Mouse (Mus musculus) adrenal gland, adult (tissue): ENCODE results near the gene Ccdc141.

Source experiments
- DNase-seq, 2 experiments: peaks; one replicate each; pipeline ENCODE4 v3.0.0; 2022 to 2023; ENCODE audit warnings: low spot score in 1 of 2; ENCODE audit not compliant: inconsistent age in 2 of 2

Ccdc141 gene

GRCm38 (mm10) chr2:77170633-77171105, at the start of gene Ccdc141:
Ccdc141 (minus strand) TSS chr2:77170636.
- DNase-seq, result no peak

- no peak for DNase-seq
Observed at GRCm38 (mm10) chr2:77212885-77213284, 42.4 kb upstream of the Ccdc141 start.

DNA sequence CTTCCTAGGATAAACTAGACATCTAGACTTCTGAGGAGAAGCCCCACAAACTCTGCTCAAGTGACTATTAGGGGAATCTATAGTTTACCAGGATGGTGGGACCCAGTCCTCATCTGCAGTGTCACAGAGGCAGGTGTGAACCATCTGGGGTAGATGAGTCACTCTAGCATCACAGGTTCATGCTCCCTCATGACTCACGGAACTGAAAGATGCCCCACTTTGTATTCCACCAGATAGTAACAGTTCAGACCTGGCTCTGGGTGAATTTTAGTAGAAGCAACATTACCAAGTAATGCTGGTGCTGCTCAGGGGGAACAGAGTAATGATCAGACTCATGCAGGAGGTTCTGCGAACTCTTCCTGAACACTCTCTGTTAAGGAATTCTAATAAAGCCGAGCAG, 36.5 kb upstream of the Ccdc141 start:
- no peak for DNase-seq

DNA sequence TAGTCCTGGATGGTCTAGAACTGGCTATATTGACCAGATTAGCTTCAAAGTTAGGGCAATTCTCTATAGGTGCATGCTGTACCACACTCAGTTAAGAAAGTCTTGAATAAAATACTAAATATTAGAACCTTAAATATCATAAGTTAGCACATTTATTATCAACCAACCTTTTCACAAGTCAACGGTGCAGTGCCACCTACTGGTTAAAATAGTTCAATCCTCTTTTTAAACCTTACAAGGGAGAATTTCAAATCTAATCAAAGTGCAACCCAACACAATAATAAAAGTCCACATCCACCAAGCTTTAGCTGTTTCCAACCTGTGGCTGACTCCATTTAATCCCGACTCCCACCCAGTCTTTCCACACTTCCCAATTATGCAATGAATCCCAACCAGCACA, 33.5 kb upstream of the Ccdc141 start:
- peak in 1 of 2 experiments; percentile 66 for DNase-seq

GRCm38 (mm10) chr2:77201900-77202299, 31.5 kb upstream of the Ccdc141 start:
- no peak for DNase-seq

- DNase-seq, result peak in 1 of 2 experiments; percentile 69
Observed at GRCm38 (mm10) chr2:77200958-77201614, 30.6 kb upstream of the Ccdc141 start.

- DNase-seq, result no peak
Observed at GRCm38 (mm10) chr2:77200379-77200778, 29.9 kb upstream of the Ccdc141 start.

DNA sequence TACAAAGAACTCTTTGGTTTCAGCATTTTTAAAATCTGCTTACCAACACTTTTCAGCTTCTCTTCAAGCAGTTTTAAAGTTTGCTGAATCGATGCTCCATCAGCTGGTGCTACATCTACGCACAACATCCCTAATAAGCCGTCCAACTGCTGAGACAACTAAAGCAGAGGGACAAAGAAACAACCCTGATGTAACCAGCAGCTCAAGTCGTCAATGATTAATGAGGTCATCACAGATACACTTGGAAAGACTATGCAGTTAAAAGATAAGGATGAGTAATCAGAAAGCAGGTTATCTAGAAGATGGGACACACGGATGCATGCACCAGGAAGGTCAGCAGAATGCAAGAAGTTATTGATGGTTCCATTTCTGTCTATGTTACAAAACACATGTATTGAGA, 27.8 kb upstream of the Ccdc141 start:
- DNase-seq, result peak in 1 of 2 experiments; percentile 71

DNA sequence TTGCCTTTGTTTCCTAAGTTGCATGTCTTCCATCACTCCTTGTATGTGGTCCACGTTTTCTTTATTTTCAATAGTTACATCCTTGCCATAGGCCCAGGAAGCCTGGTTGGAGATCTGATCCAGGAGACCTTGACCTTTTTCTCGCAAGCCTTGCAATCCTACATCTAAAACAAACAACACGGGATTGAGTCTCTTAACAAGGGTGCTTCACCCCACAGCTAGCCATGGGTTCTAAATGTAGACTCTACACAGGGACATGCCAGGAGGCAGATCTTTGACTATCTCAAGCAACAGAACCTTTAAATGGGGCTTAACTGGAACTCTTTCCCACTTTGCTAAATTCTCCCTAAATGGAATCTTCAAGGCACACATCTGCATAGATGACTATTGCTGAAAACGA, 26.4 kb upstream of the Ccdc141 start:
- DNase-seq, result peak in 1 of 2 experiments; percentile 53

- peak; percentile 66 to 68 for DNase-seq
Observed at GRCm38 (mm10) chr2:77195056-77195455, 24.6 kb upstream of the Ccdc141 start.

DNA sequence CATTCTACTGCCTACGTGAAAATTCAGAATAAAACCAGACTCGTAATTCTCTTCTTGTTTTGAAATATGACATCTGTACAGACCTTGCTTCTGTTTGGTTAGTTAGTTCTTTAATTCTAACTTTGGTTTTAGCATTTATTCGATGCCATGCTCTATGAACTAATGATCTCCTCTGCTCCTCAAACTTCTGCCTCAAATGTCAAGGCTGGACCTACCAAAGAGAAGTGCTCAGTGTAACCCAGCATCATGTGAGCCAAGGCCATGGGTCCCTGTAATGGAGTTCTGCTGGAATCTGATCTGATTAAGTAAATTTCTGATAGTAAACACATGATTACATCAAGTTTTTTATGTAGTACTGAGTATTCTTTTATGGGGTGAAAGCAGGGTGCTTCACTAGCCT, 21.4 kb upstream of the Ccdc141 start:
- peak; percentile 52 to 72 for DNase-seq

DNA sequence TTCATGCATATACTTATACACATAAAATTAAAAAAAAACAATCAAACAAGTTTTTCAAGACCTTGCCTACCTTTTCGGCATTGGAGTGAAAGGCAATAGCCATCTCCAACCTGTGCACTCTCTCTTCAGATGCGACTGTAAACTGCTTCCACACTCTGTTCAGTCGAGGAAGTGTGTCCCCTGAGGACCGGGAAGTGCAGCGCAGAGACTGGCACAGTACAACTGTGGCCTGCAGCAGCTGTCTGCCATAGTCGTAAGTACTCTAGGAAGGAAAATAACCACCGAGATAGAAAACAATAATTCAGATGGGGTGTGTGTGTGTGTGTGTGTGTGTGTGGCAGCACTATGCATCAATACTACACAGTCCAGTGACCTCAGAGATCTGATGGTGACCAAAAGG, 20.5 kb upstream of the Ccdc141 start:
- DNase-seq, result no peak

GRCm38 (mm10) chr2:77190301-77190700, 19.9 kb upstream of the Ccdc141 start:
- DNase-seq, result no peak

DNA sequence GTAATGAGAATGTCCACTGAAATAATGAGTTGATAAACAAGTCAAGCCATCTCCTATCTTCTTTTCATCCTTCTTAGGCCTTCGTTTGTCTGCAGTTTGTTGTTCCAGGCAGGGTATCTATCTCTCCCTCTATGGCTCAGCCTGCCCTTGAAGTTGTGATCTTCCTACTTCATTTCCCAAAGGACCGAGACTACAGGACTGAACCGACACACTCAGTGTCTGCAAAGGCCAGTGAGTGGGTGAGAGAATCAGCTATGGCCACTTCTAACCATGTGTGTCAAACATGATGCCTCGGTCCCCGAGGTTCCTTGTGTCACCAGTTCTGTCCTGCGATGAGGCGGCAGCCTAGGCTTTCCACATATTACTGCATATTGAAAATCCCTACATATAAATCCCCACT, 19.2 kb upstream of the Ccdc141 start:
- no peak for DNase-seq

DNA sequence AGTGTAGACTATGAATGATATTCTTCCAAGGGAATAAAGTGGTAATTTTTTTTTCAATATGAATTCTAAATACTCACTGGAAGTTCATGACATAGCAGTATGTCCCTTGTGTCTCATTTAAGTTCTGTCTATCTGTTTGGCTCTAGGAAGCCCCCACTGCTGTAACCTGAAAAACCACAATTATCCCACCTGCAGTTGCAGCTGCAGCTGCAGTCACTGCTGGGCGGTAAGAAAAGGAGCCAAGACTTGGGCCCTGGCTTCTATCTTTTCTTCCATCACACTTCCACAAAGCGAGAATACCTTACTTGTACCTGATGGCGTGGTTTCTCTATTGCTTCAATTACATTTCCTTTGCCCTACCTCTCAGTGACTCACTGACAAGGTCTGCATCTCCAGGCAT, 17.1 kb upstream of the Ccdc141 start:
- no peak for DNase-seq

- no peak for DNase-seq
Observed at GRCm38 (mm10) chr2:77186912-77187311, 16.5 kb upstream of the Ccdc141 start.

DNA sequence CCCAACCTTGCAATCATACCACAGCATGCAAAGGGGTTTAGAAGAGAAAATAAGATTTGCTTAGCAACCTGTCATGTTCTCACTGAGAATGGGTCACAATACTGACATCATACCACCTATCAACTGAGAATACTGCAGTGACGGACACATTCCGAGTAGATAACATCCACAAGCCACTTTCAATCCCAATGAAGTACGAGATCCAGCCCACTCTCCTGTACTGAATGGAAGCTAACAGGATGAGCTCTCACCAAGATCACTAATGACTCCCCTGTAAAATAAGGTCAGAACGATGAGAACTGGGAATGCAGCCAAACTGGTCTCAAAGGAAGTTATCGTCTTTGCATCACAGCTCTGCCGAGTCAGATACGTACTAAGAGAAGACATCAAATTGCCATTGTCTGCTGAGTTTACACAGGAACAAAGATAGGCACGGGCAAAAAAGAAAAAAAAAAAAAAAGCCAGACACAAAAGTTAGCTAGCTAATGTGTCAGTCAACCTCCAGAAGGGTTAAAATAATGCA, 13.7 kb upstream of the Ccdc141 start:
- DNase-seq, result peak; percentile 37 to 62

DNA sequence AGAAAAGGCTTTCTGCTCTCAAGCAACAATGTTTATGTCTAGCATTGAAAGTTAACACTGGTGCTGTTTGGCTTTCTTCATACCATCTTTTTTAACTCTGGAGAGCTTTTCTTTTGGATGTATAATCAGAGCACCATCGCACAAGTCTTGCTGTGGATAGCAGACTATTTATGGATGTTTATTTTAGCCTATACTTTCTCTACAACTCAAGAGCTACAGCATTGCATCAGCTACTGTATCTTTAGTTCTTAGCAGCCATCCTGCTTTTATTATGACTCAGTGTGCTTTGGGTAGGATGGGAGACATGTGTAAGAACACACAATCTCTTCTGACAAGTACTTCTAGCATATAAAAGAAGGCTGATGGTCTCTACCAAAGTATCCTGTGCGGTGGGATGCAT, 13.2 kb upstream of the Ccdc141 start:
- no peak for DNase-seq

DNA sequence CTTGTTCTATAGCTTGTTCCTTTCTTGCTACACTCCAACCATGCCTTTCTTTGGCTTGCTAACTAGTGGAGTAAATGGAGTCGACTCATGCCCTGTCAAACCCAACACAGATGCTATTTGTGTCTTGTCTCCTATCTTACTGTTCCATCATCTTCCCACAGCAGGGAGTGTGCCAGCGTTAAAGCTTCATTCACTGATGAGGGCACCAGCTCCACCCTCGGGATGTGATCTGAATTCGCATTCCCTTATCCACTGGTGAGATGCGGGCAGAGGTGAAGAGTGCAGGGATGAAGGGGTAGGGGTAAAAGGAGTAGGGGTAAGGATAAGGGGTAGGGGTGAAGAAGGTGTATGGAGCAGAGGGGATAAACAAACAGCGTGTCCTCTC, 12.6 kb upstream of the Ccdc141 start:
- DNase-seq, result no peak

GRCm38 (mm10) chr2:77182271-77182995, 12.0 kb upstream of the Ccdc141 start:
- DNase-seq, result no peak

DNA sequence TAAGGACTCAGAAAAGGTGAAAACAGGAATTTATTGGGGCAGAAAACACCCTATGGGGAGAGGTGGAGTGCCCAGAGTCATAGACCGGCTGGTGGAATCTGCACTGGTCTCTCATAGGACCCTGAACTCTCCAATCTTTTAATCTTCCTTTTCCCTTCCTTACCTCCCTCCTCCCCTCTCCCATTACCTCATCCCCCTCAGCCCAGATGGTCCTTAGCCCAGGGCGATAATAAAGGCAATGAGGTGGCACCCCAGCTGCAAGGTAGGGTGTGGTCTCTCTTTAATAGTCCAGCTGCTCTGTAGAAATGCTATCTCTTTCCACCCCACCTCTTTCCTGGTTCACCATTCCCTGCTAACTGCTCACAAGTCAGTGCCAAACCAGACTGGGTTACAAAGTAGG, 7.0 kb upstream of the Ccdc141 start:
- no peak for DNase-seq

DNA sequence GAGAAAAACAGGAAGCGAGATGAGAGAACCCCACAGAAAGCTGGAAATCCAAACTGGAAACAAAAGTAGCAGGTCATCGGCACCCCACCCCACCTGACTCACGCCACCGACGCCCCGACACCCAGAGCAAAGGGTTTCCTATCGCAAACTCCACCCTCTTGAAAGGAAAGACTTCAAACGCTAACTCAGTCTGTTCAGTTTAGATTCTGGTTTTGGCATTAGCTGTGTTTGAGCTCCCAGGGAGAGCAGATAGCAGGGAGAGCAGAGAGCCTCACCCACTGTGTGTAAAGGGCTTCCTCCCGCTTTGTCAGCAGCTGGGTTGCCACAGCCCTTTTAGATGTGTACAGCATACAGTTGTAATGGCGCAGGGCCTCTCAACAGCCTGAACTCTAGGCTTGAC, 6.0 kb upstream of the Ccdc141 start:
- DNase-seq, result no peak
